Mouse (Mus musculus) spleen, adult 2 months (tissue): ENCODE results near the gene R3hdm4.

Experiments
- CTCF ChIP-seq: fragments of 200-500 bp; IDR thresholded peaks from 2 replicates; pipeline ENCODE4 v1.5.1; 2011; ENCODE audit warnings: mild to moderate bottlenecking, inconsistent platforms; ENCODE audit not compliant: insufficient read depth, insufficient read length, insufficient replicate concordance; ENCODE audit errors: extremely low read depth
- POLR2A ChIP-seq: fragments of 200-500 bp; IDR thresholded peaks from 2 replicates; pipeline ENCODE4 v1.6.1; 2011; ENCODE audit warnings: low read depth, low read length, inconsistent platforms

- no peak for TF ChIP-seq CTCF
- no peak for TF ChIP-seq POLR2A
Observed at GRCm38 (mm10) chr10:79896814-79897213, 24.2 kb downstream of the R3hdm4 start.
